Mouse (Mus musculus): Measurements from ENCODE around the gene Olfr1416.

Gene Olfr1416

GRCm38 (mm10) chr1:92432098-92432497 is 52.8 kb downstream of the Olfr1416 start:
- DNase-seq (ENCODE audit: low spot score): no peak

DNA sequence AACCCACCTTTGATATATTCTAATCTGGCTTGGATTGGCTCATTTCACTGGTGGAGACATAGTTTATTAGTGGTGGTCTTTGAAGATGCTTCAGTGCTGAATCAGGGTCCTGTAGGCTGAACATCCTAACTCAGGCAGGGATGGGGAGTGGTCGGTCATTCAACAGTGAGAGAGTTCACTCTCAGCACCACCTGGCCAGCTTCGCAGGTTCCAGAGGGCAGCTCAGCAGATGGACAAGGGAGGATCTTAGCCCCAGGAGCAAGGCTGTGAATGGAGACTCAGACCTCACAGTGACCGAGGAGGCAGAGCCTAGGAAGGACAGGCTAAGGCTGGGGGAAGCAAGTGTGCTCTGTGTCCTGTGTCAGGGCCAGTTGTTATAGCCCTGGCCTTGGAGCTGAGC is 53.5 kb downstream of the Olfr1416 start:
- DNase-seq (ENCODE audit: low spot score): no peak

DNA sequence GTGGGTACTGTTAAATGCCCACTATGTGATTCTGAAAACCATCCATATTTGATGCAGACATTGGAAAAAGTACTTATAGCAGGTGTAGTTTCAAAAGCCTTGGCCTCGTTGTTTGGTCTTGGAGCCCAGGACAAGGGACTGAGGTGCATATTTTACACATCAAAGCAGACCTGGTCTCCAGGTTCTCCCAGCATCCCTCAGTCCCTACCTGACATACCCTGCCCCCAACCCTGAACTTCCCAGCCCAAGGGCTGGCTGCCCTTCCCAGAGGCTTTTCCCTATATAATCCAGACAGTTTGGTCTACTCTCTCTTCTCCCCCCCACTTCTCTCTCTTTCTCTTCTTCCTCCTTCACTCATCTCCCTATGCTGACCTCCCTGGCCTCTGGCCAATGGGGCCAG is 53.9 kb downstream of the Olfr1416 start:
- no peak for DNase-seq (ENCODE audit: low spot score)
